Mouse (Mus musculus) right cerebral cortex, postnatal 36 days (tissue): ENCODE measurements around the gene Stab2.

Experiments used
- DNase-seq, 2 experiments: peaks; one replicate each; pipeline ENCODE4 v3.0.0; 2022; ENCODE audit warnings: low spot score in 2 of 2, mixed read lengths in 1 of 2

Stab2 gene

DNA sequence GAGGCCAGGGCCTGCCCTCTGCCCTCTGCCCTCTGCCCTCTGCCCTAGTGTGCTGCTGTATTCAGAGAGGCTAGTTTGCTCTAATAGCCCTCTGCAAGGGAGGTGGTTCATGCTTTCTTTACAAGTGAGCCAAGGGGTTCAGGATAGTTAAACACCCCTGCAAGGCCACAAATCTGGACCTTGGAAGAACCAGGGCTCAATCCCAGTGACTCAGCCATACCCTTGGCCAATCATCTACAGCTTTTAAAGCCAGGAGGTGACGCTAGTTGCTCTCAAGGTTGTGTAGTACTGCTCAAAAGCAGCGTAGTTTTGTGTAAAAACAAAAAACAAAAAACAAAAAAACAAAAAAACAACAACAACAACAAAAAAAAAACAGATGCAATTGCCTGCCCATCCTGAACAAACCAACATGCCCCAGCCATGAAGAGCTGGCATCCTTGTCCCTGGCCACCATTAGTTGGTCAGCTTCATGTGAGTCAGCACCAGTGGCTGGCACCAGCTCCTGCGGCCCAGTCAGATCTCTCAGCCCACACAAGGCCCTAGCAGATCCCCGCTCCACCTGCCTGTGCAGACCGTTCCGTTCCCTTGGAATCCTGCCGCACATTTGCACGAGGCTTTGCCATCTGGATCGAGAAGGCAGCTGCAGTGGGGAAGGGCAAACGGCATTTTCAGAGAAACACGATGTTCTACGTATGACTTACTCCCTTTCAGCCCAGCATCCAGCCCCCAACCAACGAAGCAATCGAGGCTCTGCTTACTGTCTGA is 117.5 kb downstream of the Stab2 start:
- DNase-seq, result peak; percentile 60 to 64

DNA sequence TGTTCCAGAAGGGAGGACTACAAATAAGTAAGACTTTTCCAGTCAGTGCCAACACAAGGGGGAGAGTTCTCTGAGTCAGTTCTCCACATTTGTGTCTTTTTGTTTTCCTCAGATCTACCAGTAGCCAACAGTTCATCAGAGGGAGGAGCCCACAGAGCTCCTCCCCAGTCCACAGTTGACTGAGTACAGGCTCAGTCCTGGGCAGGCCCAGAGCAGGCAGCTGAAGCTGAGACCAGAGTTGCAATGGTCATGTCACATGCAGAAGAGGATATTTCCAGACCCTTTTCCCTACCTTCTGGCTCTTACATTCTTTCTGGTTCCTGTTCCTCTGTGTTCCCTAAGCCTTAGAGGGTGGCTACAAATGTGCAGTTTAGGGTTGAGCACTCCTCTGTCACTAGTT is 118.4 kb downstream of the Stab2 start:
- DNase-seq, result no peak

DNA sequence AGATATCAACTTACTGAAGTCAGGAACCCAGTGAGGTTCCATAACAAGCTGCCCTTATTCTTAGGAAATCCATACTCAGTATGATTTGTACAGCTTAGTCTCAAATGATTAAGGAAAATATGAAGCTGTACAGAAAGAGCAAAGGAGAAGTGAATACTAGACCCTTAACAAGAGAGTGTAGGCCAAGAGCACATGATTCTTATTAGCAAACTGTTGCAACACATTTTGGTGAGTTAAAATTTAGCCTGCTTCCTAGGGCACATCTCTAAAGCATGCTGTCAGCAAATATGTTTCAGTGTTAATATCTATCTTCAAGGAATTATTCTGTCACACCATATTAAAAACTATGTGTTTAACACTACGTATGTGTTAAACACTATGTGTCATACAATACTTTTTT is 121.4 kb downstream of the Stab2 start:
- no peak for DNase-seq

DNA sequence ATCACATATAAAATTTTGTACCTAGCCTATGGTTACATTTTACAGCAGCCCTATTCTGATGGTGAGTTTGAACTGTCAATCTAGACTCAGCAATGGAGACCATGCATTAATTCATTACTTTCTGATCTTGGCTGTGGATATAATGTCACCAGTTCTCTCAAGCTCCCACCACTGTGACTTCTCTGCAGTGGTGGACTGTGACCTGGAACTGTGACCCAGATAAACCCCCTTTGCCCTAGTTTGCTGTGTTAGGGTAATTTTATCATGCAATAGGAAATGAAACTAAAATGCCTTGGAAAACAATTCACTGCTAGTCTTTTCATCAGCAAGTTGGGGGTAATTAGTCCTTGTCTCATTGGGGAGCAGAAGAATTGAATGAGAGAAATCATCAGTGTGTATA is 126.4 kb downstream of the Stab2 start:
- DNase-seq, result no peak

DNA sequence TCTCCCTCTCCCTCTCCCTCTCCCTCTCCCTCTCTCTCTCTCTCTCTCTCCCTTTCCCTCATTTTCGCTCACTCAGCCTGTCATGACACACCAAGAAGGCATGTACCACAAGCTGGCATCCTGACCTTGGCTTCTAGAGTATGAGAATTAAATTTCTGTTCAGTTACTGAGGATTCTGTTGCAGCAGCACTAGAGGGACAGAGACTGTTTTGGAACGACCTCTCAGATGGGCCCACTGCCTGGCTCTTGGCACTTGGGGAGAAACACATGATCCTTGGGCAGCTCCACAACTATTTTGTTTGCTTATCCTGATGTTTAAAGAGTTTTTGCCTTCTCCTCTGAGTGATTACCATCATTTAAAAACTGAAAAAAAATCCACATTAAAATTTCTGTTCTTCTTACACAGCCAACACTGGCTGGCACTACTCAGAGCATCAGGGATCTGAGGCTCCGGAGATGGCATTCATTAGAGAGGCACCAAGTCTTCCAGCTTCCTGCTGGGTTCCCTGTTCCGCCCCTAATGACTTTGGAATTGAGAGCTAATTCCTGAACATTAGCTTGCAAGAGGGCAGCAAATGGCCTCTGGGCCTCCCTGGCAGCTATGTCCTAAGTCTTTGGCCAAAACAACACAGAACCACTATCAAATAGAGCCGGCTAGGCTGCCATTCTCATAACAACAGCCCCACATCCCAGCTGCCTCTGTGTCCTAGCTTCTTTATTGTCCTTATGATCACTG is 127.6 kb downstream of the Stab2 start:
- no peak for DNase-seq

DNA sequence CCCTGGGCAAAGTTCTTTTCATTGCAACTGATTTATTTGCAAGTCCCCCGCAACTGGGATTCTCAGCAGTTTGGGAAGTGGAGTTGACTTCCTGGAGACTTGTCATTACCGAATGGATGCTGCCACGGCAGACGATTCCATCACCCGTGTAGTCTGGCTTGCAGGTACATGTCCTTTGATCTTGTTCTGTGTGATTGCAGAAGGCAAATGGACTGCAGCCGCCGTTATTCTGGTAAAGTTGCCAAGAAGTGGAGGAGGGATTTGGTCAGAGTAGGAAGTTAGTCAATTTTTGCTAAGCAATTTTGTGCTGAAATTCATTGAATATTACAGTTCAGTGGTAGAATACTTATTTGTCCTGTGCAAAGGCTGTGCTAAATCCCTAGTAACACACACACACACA is 129.1 kb downstream of the Stab2 start:
- no peak for DNase-seq

DNA sequence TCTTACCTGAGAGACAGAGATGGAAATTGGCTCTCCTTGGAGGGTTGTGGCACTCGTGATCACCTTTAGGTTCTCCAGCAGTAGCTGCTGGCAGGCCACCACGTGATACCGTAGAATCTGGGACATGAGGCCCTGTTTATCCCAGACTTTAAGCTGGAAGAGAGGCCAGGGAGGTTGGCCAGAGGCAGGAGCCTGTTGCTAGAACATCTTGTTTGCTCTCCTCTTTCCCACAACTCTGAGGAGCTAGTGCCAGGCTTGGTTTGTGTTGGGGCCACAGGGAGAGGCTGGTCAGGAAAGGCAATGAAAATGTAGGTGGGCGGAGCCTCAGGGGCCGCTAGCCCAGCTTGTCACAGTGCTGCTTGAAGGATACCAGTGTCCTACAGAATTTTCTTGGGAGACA is 135.2 kb downstream of the Stab2 start:
- no peak for DNase-seq

DNA sequence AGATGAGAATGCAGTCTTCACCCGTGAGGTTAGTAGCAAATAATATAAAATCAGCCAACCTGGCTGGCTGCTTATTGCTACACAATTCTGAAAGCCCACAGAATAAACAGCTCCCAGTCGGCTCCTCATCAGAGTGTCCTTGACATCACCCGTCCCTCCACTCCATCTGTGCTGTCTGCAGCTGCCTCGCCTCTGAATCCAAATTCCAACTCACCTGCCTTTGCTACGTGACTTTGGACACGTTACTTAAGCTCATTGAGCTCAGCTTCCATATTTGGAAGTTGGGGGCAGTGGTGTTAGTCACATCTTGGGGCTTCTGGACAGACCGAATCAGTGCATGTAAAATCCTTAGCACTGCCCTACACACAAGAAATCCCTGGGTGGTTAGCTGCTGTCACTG is 135.7 kb downstream of the Stab2 start:
- no peak for DNase-seq

DNA sequence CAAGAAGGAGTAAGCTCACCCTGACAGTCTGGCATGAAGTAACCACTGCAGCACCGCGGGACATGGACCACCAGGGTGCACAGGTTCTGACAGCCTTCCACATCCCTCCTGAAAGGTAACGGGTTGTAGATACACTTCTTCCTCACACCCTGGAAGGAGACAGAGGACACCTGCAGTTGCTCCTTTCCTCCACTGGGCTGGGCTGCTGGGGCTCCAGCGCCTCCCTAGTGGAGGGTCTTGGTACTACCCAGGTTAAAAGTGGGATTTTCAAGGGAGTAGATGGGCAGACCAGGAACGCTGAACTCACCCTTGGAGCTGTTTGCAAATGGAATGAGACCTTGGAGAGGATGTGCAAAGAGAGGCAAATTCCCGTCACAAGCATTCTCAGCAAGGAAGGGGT is 144.4 kb downstream of the Stab2 start:
- DNase-seq, result no peak

DNA sequence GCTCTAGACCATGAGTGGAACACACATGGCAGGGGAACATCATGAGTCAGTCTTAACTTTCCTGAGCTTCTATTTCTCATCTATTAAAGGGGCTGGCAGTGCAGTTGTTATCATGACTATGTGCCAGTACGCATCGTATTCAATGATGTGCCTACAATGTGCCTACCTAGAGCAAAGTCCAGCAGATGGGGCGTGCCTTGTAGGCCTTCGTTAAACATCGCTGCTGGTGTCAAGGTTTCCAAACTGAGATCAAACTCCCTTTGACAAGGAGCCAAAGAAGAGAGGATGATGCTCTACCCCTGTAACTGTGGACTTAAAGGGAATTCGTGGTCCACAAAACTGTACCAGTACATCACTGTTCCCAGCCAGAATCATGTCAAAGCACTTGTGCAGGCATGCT is 145.3 kb downstream of the Stab2 start:
- DNase-seq, result no peak

DNA sequence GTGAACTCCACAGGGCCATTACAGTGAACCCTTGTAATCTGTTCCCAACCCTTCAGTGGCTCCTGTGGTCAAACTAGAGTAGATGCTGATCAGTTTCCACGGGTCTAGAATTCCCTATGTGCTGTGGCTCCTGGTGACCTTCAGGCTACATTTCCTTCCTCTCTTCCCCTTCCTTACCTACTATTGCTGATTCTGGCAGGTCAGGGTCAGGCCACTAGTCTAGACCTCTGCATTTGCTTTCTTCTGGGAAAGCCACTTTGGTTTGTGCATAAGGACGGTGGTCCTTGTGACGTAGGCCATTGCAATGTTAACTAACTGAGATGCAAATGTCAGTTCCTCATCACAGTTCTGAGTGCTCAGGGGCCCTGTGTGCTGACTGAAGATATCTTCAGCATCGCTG is 147.4 kb downstream of the Stab2 start:
- no peak for DNase-seq

DNA sequence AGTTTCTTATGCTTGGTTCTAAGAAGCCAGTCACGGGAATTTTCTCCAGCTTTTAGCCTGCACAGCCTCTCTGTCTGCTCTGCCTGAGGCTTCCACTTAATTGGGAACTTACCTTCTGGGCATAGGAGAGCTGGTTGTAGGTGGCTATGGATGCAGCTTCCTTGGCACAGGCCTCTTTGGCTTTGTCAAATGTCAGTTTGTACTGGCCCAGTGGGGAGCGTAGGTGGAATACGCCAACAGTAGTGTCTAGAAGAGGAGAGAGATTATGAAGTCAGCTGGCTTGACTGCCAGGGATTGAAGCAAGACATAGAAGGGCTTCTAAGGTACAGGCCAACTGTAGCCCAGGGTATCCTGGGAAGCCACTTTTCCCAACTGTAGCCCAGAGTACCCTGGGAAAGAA is 154.4 kb downstream of the Stab2 start:
- no peak for DNase-seq

DNA sequence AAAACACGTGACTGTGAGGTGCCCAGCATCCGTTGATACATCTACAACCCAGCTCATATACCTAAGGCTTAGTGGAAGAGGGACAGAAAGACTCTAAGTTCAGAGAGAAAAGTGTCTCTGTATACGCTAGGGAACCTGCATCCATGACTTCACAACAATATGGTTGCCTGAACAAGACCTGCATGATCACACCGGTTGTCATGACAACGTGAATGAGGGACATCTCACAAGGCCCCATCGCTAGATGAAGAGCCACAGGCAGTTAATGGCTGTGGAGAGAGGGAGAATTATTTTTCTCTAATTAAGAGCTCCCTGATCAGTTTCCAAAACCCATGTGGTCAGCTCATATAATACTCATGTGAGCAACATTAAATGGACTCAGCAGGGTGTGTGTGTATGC is 155.7 kb downstream of the Stab2 start:
- DNase-seq, result no peak

DNA sequence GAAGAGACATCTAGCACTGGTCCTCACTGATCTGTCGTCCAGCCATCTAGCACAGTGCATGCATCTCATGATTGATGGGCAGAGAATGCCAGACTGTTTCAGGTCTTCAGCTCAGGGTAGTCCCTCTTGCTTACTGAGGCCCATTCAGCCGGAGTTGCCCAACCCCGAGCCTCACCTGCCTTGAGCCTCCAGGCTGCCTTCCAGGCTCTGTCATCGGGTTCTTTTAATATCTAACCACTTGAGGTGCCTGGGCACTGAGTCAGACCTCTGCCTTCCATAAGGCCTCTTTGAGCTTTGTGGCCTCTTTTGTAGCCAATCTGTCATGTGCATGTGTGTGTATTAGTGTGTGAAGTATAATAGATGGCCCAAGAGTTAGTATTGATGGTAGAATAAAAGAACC is 158.3 kb downstream of the Stab2 start:
- DNase-seq, result no peak

DNA sequence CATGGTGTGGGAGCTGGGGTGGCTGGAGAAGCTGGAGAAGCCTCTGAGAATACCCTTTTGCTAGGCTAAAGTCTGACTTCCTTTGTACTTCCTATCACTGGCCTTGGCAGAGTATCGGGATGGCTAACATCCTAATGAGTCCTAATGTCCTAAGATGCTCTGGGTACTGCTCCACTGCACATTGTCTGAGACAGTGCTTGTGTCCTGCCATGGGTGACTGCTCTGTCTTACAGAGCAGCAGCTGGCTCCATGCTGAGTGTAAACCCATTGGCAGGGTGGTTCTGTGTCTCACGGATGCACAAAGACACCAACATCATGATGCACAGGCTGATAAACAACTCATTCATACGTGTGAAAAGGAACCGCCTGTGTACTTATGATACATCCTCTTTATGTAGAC is 158.7 kb downstream of the Stab2 start:
- no peak for DNase-seq

DNA sequence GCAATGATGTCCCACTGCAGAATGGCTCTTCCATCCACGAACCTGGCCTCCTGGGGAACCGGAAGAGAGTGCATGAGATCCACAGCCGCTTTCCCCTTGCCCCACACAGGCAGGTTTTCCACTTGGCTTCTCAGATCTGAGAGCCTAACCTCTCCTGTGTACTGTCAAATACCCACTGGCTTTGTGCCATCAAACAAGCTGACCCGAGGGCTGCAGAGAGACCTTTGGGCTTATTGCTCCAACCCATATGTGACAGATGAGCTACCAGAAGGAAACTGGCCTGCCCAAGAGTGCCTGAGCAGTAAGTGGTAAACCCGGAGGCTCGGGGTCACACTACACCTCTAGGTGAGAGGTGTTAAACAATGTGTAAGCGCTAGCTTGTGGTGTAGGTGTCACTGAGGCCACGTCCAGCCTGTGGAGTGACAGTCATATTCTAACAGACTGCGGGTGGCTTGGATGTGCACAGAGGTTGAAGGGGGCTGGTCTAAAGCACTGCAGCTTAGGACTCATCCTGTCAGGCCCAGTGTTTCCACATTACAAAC is 160.8 kb downstream of the Stab2 start:
- DNase-seq, result no peak

DNA sequence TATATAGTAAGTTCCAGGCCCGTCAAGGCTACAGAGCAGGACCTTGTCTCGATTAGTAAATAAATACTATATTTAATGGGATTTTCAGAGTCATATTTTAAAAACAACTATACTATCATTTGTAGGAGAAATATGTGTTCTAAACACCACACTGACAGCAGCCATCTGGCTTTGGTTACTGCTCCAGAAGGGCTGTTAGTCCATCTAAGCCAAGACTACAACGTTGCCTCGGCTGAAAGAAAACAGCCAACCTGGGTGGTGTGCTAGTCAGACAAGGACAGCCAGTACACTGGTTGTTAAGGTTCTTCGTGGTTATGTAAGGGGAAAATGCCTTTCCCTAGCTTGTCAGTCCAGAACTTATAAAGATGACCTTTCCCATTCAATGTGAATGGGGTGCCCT is 165.2 kb downstream of the Stab2 start:
- no peak for DNase-seq

DNA sequence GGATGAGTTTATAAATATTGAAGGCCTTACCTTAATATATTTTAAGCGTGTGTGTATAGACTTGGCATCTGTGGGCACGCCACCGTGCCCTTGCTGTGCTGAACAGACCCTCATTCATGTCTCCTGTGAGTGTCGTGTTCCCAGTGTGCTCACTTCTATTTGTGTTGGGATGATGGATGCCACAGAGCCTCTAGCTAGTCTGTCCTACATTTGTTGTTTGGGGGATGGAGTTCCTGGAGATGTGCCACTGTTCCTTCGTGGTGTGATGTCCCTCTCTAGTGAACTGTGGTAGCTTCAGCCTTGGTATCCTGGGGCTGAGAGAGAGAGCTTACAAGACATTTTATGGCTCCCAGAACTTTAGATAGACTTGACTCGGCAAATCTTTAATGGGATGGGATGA is 169.0 kb downstream of the Stab2 start:
- no peak for DNase-seq

DNA sequence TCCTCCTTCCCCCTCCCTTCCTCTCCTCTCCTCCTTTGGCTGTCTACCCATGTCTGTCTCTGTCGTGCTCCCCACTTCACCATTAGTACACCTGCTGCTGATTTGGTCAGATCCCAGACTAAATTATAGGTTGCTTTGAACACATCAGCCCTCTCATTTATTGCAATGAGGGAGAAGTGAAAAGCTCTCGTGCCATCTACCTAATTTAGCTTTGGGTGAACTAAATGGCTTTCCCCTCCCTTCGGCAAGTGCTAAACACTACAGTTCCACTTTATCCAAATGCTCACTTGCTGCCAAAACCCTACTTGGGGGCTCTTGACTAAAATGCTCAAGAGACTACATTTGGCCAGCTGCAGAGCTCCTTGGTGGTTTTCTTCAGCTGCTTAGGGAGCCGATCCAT is 171.0 kb downstream of the Stab2 start:
- DNase-seq, result no peak

DNA sequence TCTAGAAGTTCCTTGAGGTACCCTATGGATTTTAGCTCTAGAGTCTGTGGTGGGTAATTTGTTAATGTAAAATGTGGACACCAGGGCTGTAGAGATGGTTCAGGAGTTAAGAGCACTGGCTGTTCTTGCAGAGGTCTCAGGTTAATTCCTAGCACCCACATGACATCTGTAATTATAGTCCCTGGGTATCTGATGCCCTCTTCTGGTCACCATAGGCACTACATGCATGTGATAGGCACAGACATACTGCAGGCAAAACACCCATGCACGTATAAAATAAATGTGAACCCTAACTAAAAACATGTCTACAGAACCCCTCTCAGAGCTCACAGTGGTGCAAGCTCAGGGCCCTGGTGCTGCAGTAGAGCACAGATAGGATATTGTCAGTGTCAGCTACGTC is 178.3 kb downstream of the Stab2 start:
- no peak for DNase-seq

DNA sequence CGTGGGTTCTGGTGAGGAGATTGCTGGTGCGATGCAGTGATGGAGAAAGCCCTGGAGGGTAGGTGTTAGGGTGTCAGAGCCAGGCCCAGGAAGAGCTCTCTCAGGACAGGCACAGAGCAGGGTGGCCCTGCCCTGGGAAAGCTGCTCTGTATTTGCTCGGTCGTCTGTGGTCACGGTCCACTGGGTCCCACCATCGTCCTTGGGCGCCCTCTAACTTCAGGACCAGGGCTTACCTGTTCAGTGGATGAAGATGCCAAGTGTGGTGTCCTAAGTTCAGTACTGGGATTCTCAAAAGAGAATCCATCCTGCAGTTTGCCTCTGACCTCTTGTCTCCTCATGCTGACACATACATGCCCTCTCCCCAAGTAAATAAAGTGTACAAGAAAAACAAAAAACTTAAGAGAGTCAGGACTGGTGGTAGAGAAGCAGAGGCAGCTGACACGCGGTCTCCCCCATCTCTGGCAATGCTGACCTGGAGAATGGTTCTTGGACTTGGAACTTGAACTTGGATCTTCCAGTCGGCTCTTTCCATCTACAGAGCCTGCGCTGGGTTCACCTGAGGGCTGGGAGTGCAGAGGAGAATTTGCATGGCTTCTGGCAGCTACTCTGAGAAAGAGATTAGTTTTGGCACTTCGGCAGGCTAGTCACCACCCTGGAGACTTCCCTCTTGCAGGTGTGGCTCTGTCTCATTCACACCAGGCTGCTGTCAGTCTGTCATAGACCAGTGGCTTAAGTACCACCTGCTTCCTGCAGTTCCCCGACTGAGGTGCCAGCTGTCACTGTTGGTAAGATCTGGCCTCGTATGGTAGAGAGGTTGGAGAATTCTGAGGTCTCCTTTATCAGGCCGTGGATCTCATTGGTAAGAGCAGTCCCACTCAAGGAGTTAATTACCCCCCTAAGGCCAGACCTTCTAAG is 179.3 kb downstream of the Stab2 start:
- no peak for DNase-seq

DNA sequence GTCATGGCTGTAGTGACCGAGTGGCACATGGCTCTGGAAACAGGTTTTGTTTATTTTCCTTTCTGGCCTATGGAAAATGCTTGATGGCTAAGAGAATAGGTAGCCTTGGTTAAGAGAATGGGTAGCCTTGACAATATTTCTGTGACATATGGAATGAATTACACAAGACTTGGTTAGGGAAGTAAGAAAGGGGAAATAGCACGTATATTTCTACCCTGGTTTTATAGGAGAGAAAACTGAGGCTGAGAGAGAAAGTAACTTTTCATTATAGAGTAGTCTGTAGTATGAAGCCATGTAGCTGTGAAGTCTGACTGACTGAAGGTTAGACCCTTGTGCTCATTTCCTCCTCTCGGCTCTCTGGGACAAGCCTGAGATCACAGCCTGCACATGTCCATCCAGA is 180.9 kb downstream of the Stab2 start:
- DNase-seq, result no peak
